Mouse (Mus musculus) gastrocnemius, postnatal 4 days (tissue): ENCODE results near the gene Dip2b. TPM values are rescaled to one million over a fixed set of nuclear protein-coding genes. Genes with fewer than 3 reads are reported as not detected.

ENCODE experiments used
- DNase-seq, 2 experiments: peaks; one replicate each; pipeline ENCODE4 v3.0.0; 2021 to 2022; ENCODE audit warnings: low spot score in 2 of 2, mixed read lengths in 2 of 2
- total RNA-seq, 2 experiments: library from RNA; stranded (reverse); gene quantifications; 2 replicates each; pipeline ENCODE4 v1.2.3; 2021

Dip2b gene
- total RNA-seq, 2 experiments from 2014 or later: 25.6 to 25.9 TPM

GRCm38 (mm10) chr15:100213339-100213738, 174.9 kb downstream of the Dip2b start:
- no peak for DNase-seq

GRCm38 (mm10) chr15:100215092-100215491, 176.6 kb downstream of the Dip2b start:
- DNase-seq: no peak

GRCm38 (mm10) chr15:100216173-100216572, 177.7 kb downstream of the Dip2b start:
- DNase-seq: no peak

GRCm38 (mm10) chr15:100218018-100218417, 179.6 kb downstream of the Dip2b start:
- DNase-seq: no peak

GRCm38 (mm10) chr15:100219396-100219795, 180.9 kb downstream of the Dip2b start:
- no peak for DNase-seq

- DNase-seq: no peak
Observed at GRCm38 (mm10) chr15:100220916-100221315, 182.5 kb downstream of the Dip2b start.

GRCm38 (mm10) chr15:100225381-100225780, 186.9 kb downstream of the Dip2b start:
- DNase-seq: no peak

- no peak for DNase-seq
Observed at GRCm38 (mm10) chr15:100225891-100226290, 187.4 kb downstream of the Dip2b start.

GRCm38 (mm10) chr15:100227031-100227662, 188.7 kb downstream of the Dip2b start:
- peak in 1 of 2 experiments; percentile 18 for DNase-seq

- DNase-seq: peak; percentile 94 to 95
Observed at GRCm38 (mm10) chr15:100227663-100228534, 189.4 kb downstream of the Dip2b start, which contains the start of gene Atf1. Atf1 (plus strand) TSS chr15:100227819.

GRCm38 (mm10) chr15:100228535-100229336, 190.3 kb downstream of the Dip2b start:
- no peak for DNase-seq

- no peak for DNase-seq
Observed at GRCm38 (mm10) chr15:100230655-100231054, 192.2 kb downstream of the Dip2b start.

- DNase-seq: no peak
Observed at GRCm38 (mm10) chr15:100231616-100232525, 193.4 kb downstream of the Dip2b start.

- DNase-seq: no peak
Observed at GRCm38 (mm10) chr15:100235208-100235965, 196.9 kb downstream of the Dip2b start.

GRCm38 (mm10) chr15:100236952-100237351, 198.5 kb downstream of the Dip2b start:
- DNase-seq: no peak

GRCm38 (mm10) chr15:100241780-100242179, 203.3 kb downstream of the Dip2b start:
- DNase-seq: no peak

- no peak for DNase-seq
Observed at GRCm38 (mm10) chr15:100245951-100246350, 207.5 kb downstream of the Dip2b start.

- no peak for DNase-seq
Observed at GRCm38 (mm10) chr15:100247296-100247695, 208.8 kb downstream of the Dip2b start.

GRCm38 (mm10) chr15:100248665-100249433, 210.4 kb downstream of the Dip2b start:
- no peak for DNase-seq
